Mouse (Mus musculus): ENCODE measurements around the gene Kpna7. TPM values are rescaled to one million over a fixed set of nuclear protein-coding genes. Genes with fewer than 3 reads are reported as not detected.
"Not testable (repeated sequence)": the region's sequence is repeated elsewhere in the genome, so short reads cannot be mapped to it uniquely, and the experiment has no call there.

Gene Kpna7
- not detected in 2 replicates for polyA plus RNA-seq (2015; fragmentation: Nextera tagmentation; extraction: Ambion mirVana)

DNA sequence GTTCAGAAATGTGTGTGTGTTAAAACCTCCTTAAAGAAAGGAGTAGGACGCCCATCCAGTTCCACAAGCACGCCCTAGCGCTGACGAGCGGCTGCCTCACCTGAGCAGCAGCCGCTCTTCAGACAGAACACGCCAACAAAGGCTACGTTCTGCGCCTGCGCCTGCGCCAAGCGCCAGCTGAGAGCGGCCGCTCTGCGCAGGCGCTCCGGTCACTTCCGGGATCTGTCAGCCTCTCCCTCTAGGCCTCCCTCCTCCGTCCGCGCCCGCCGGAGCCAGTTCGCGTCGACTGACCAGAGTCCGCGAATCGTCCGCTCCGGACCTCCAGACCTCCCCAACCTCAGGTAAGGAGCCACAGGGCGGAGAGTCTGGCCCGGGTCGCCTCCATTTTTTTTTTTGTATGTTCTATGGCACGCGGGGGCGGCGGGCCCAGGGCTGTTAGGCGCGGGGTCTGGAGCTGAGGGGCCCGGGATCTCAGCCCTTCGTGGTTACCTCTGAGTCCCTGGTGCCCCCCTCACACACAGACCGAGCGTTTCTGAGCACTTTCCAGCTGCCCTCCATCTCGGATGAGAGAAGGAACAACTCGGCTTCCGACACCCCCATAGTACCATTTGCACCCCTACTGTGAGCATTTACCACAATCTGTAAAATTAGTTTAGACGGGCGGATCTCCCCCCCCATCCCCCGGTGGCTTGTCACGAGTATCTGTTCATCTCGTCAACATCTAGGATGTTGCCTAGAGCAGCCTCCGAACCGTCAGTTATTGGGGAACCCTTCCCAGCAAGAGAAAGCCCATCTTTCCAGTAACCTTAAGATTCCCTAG is at the start of gene Kpna7, which contains the start of gene Arpc1a:
Gene Kpna7 (minus strand): TSS at position 399 of the 820 bp plus-strand sequence.
Gene Arpc1a (plus strand): TSS at position 199 of the 820 bp plus-strand sequence.
- ATAC-seq, result peak; percentile 98

DNA sequence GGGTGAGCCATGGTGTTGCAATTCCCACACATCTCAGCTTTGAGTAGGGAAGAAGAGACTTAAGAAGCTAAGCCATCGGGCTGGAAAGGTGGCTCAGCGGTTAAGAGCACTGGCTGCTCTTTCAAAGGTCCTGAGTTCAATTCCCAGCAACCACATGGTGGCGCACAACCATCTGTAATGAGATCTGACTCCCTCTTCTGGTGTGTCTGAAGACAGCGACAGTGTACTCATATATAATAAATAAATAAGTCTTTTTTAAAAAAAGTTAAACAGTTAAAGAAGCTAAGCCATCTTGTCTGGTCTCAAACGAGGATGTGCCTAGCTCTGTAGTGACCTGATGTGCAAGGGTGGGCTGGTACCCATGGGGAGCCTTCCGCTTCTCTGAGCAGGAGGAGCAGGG is 49.4 kb upstream of the Kpna7 start:
- peaks cover 39% of the 10 kb centered on the region; the same call in 1 of the 2 replicates for H3K36me3 ChIP-seq (ENCODE audit: insufficient read depth, low read length)
- H3K9me3 ChIP-seq (ENCODE audit: low read length); ATAC-seq; H3K4me1 ChIP-seq (ENCODE audit: insufficient read depth, low read depth, low read length); H3K9ac ChIP-seq (replicated peaks; ENCODE audit: low read depth); H3K4me3 ChIP-seq (ENCODE audit: low read depth, low read length); H3K4me2 ChIP-seq (replicated peaks; ENCODE audit: low read depth, low read length); H3K27ac ChIP-seq (ENCODE audit: low read length); DNase-seq (ENCODE audit: low spot score); H3K27me3 ChIP-seq (replicated peaks; ENCODE audit: insufficient read depth, low read length): not testable (repeated sequence)
- 84% methylated on average over 6 of the region's 6 CpGs for WGBS
- TF ChIP-seq CTCF (IDR thresholded peaks at IDR 0.05), result peak; percentile 26

More for the DNA sequence above, at the start of gene Kpna7, which contains the start of gene Arpc1a:
- H3K4me3 ChIP-seq (ENCODE audit: low read depth, low read length), result peak within 1 kb of the TSS; percentile 89
- H3K4me1 ChIP-seq (ENCODE audit: insufficient read depth, low read depth, low read length), result peaks cover 4% of the 10 kb centered on the region; the same call in 1 of the 2 replicates
- peak within 1 kb of the TSS; percentile 85 for H3K4me2 ChIP-seq (replicated peaks; ENCODE audit: low read depth, low read length)
- peak; percentile 98 for DNase-seq (ENCODE audit: low spot score)
- no peak for TF ChIP-seq EP300 (IDR thresholded peaks at IDR 0.05)
- no peak for TF ChIP-seq CTCF (IDR thresholded peaks at IDR 0.05)
- under 1% methylated on average over 53 of the region's 54 CpGs for WGBS
- peak within 1 kb of the TSS; percentile 93 for H3K9ac ChIP-seq (replicated peaks; ENCODE audit: low read depth)
- no peaks in the 10 kb centered on the region for H3K9me3 ChIP-seq (ENCODE audit: low read length)
- no peaks in the 10 kb centered on the region for H3K27me3 ChIP-seq (replicated peaks; ENCODE audit: insufficient read depth, low read length)
- H3K27ac ChIP-seq (ENCODE audit: low read length), result peak within 1 kb of the TSS; percentile 85
- no peaks in the 10 kb centered on the region for H3K36me3 ChIP-seq (ENCODE audit: insufficient read depth, low read length)

DNA sequence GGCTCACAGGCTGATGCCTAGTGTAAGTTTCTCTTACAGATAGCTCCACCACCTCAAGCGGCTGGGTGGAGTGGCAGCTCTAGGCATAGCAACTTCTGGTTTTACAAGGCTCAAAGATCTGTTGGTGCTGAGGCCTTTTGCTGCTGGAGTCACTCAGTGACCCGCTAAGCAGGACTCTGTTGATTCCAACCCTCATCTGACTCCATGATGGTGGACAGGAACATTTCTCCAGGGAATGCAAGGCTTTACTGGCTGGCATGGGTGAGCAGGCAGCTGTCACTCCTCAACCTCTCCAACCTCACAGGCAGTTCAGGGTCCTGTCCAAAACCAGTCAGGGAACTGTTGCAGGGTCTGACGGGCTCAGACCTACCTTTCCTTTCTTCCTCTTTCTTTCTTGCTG is 47.2 kb upstream of the Kpna7 start:
- H3K9ac ChIP-seq (replicated peaks; ENCODE audit: low read depth), result no peak overlapping the region
- no peak overlapping the region for H3K4me3 ChIP-seq (ENCODE audit: low read depth, low read length)
- WGBS, result 83% methylated on average over 3 of the region's 3 CpGs
- H3K27me3 ChIP-seq (replicated peaks; ENCODE audit: insufficient read depth, low read length), result no peaks in the 10 kb centered on the region
- H3K9me3 ChIP-seq (ENCODE audit: low read length), result no peaks in the 10 kb centered on the region
- TF ChIP-seq EP300 (IDR thresholded peaks at IDR 0.05) (no peak), CTCF (IDR thresholded peaks at IDR 0.05) (no peak)
- no peak for ATAC-seq
- no peak overlapping the region for H3K27ac ChIP-seq (ENCODE audit: low read length)
- H3K36me3 ChIP-seq (ENCODE audit: insufficient read depth, low read length), result peaks cover 46% of the 10 kb centered on the region; the same call in 1 of the 2 replicates
- H3K4me1 ChIP-seq (ENCODE audit: insufficient read depth, low read depth, low read length), result no peaks in the 10 kb centered on the region
- no peak overlapping the region for H3K4me2 ChIP-seq (replicated peaks; ENCODE audit: low read depth, low read length)
- no peak for DNase-seq (ENCODE audit: low spot score)

DNA sequence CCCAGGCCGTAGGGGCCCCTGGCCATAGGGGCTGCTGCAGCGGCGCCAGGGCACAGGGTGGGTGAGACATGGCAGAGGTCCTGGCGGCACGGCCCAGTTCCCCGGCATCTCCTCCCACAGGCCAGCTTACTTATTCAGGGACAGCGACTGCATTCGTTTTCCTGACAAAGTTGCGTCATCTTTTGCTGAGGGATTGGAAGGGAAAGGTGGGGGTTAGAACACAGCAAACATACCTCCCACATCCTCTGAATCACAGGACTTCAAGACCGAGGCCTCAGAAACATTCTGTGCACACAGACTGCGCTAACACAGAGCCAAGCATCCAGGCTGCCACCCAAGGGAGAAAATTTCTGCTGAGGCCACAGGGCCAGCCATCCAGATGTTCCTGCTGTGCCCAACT is 46.4 kb upstream of the Kpna7 start:
- ATAC-seq (no peak), DNase-seq (ENCODE audit: low spot score) (no peak)
- no peak overlapping the region for H3K4me3 ChIP-seq (ENCODE audit: low read depth, low read length)
- peaks cover 45% of the 10 kb centered on the region; the same call in 1 of the 2 replicates for H3K36me3 ChIP-seq (ENCODE audit: insufficient read depth, low read length)
- no peak overlapping the region for H3K27ac ChIP-seq (ENCODE audit: low read length)
- no peak overlapping the region for H3K9ac ChIP-seq (replicated peaks; ENCODE audit: low read depth)
- H3K27me3 ChIP-seq (replicated peaks; ENCODE audit: insufficient read depth, low read length), result no peaks in the 10 kb centered on the region
- TF ChIP-seq EP300 (IDR thresholded peaks at IDR 0.05) (no peak), CTCF (IDR thresholded peaks at IDR 0.05) (no peak)
- 74% methylated on average over 11 of the region's 11 CpGs for whole genome bisulfite sequencing
- no peak overlapping the region for H3K4me2 ChIP-seq (replicated peaks; ENCODE audit: low read depth, low read length)
- H3K9me3 ChIP-seq (ENCODE audit: low read length), result no peaks in the 10 kb centered on the region
- no peaks in the 10 kb centered on the region for H3K4me1 ChIP-seq (ENCODE audit: insufficient read depth, low read depth, low read length)

DNA sequence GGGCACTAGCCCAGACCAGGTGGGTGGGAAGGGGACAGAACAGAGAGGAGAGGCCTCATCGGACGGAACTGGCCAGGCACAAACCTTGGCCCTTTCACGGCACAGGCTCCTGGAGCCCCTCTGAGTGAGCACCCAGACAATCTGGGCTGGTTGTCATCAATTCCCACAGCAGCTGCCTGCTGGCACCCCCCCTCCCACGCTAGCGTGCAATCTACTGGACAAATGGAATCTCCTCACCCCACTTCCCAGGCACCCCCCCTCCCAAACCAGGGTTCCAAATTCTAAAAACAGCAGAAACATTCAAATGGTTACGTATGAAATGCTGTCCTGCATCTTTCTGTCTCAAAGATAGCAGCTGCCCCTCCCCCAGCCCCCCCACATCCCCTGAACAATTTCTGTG is 45.9 kb upstream of the Kpna7 start:
- 83% methylated on average over 6 of the region's 6 CpGs for WGBS
- not testable (repeated sequence) for DNase-seq (ENCODE audit: low spot score); H3K4me1 ChIP-seq (ENCODE audit: insufficient read depth, low read depth, low read length); H3K9ac ChIP-seq (replicated peaks; ENCODE audit: low read depth); H3K4me2 ChIP-seq (replicated peaks; ENCODE audit: low read depth, low read length); H3K27ac ChIP-seq (ENCODE audit: low read length); ATAC-seq; H3K4me3 ChIP-seq (ENCODE audit: low read depth, low read length); H3K27me3 ChIP-seq (replicated peaks; ENCODE audit: insufficient read depth, low read length); H3K9me3 ChIP-seq (ENCODE audit: low read length)
- peaks cover 45% of the 10 kb centered on the region for H3K36me3 ChIP-seq (ENCODE audit: insufficient read depth, low read length)

DNA sequence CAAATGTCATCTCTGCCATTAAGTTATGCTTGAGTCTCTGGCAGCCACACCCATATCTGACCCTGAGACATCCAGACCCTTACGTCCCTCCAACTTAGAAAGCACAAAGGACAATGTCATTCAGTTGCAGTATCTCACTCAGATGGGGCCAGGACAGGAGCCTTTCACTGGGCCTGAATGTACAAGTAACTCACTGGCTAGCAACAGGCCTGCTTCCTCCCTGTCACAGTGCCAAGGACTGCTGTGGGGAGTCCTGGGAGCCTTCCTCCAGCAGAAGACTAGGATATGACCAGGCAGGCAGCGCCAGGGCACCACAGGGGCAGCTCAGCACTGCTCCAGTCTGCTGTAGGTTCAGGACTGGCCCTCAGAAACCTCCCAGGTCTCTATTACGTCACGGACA is 45.3 kb upstream of the Kpna7 start:
- Histone ChIP-seq H3K9me3 (ENCODE audit: low read length) (no peaks in the 10 kb centered on the region), H3K4me2 (replicated peaks; ENCODE audit: low read depth, low read length) (no peak overlapping the region), H3K27me3 (replicated peaks; ENCODE audit: insufficient read depth, low read length) (no peaks in the 10 kb centered on the region), H3K4me3 (ENCODE audit: low read depth, low read length) (no peak overlapping the region), H3K4me1 (ENCODE audit: insufficient read depth, low read depth, low read length) (no peaks in the 10 kb centered on the region), H3K36me3 (ENCODE audit: insufficient read depth, low read length) (peaks cover 45% of the 10 kb centered on the region), H3K27ac (ENCODE audit: low read length) (no peak overlapping the region), H3K9ac (replicated peaks; ENCODE audit: low read depth) (no peak overlapping the region)
- WGBS, result 92% methylated on average over 4 of the region's 4 CpGs
- ATAC-seq (no peak), DNase-seq (ENCODE audit: low spot score) (no peak)
- TF ChIP-seq EP300 (IDR thresholded peaks at IDR 0.05), result no peak
- TF ChIP-seq CTCF (IDR thresholded peaks at IDR 0.05), result no peak

Data from lung, postnatal 0 days (tissue).